Mouse (Mus musculus) bone marrow macrophage, adult 2 months (primary cell): Measurements from ENCODE around the gene Calm3. TPM values are rescaled to one million over a fixed set of nuclear protein-coding genes. Genes with fewer than 3 reads are reported as not detected.
A peak's percentile ranks its signal among the peaks of the same experiment; 100 is the strongest.

Source experiments
- H3K27ac ChIP-seq: 2 replicates; pipeline ENCODE4 v1.5.1; 2012; ENCODE audit warnings: low read depth, low read length; ENCODE audit not compliant: insufficient read depth
- H3K4me1 ChIP-seq: 2 replicates; pipeline ENCODE4 v1.6.1; 2012; ENCODE audit warnings: low read length; ENCODE audit not compliant: control insufficient read depth, insufficient read depth
- H3K4me3 ChIP-seq: 2 replicates; pipeline ENCODE4 v1.5.1; 2012; ENCODE audit warnings: mild to moderate bottlenecking, low read length, moderate library complexity; ENCODE audit not compliant: insufficient read depth
- CTCF ChIP-seq: IDR thresholded peaks from 2 replicates; pipeline ENCODE4 v1.5.1; 2012; ENCODE audit warnings: low read depth, mild to moderate bottlenecking, low read length, moderate library complexity
- POLR2A ChIP-seq: IDR thresholded peaks from 2 replicates; pipeline ENCODE4 v1.6.1; 2012; ENCODE audit warnings: mild to moderate bottlenecking, low read depth, low read length, borderline replicate concordance
- polyA plus RNA-seq: library from polyadenylated mRNA; stranded (reverse); fragments of >200 nt; gene quantifications from 2 replicates; pipeline ENCODE4 v1.2.4, GENCODE M21; 2012; ENCODE audit not compliant: missing spikeins, insufficient read depth, insufficient read length

Gene Calm3
- polyA plus RNA-seq, 1 experiment, result 373 TPM

GRCm38 (mm10) chr7:16892352-16892730 is 31.6 kb downstream of the Calm3 start:
- Histone ChIP-seq H3K4me3 (no peak overlapping the region), H3K27ac (no peak overlapping the region), H3K4me1 (0 out of 2 replicates have a peak, but pooled peaks cover 3% of the 10 kb centered on the region)
- TF ChIP-seq CTCF (no peak), POLR2A (no peak)

GRCm38 (mm10) chr7:16891641-16892351 is 32.1 kb downstream of the Calm3 start, which contains the start of gene Gng8:
Gene Gng8, plus strand, starts transcription at chr7:16891786.
- H3K4me3 ChIP-seq, result peak within 1 kb of the TSS; percentile 52
- no peak for TF ChIP-seq POLR2A
- TF ChIP-seq CTCF, result peak; percentile 59
- 0 out of 2 replicates have a peak, but pooled peaks cover 3% of the 10 kb centered on the region for H3K4me1 ChIP-seq
- H3K27ac ChIP-seq, result no peak within 1 kb of the TSS

DNA sequence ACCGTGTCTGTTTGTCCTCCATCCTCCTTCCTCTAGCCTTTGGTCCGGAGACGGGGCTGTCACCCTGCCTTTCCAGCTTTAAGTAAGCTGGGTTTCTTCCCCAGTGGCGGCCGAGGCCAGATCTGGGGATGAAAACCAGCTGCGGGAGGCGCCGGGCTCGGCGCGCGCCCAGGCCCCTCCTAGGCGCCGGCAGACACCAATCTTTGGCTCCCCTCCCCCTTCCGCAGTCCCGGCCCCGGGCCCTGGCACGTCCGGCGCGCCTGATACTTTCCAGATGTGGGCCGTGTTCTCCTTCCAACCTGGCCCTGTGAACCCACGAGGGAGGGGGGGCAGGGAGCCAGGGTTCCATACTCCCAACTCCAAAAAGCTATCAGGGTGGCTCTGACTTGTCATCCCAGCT is 33.0 kb downstream of the Calm3 start:
- Histone ChIP-seq H3K4me3 (no peak overlapping the region), H3K27ac (no peak overlapping the region), H3K4me1 (0 out of 2 replicates have a peak, but pooled peaks cover 3% of the 10 kb centered on the region)
- TF ChIP-seq POLR2A, result no peak
- no peak for TF ChIP-seq CTCF

GRCm38 (mm10) chr7:16890536-16890935 is 33.4 kb downstream of the Calm3 start:
- TF ChIP-seq POLR2A, result no peak
- no peak for TF ChIP-seq CTCF
- Histone ChIP-seq H3K27ac (no peak overlapping the region), H3K4me3 (no peak overlapping the region), H3K4me1 (0 out of 2 replicates have a peak, but pooled peaks cover 3% of the 10 kb centered on the region)

- no peak overlapping the region for H3K27ac ChIP-seq
- peaks cover 2% of the 10 kb centered on the region; the same call in 1 of the 2 replicates for H3K4me1 ChIP-seq
- H3K4me3 ChIP-seq, result no peak overlapping the region
- TF ChIP-seq POLR2A (no peak), CTCF (no peak)
Observed at GRCm38 (mm10) chr7:16885905-16886304, 38.0 kb downstream of the Calm3 start.

- Histone ChIP-seq H3K4me3 (peak overlapping the region; percentile 25; the same call in 1 of the 2 replicates), H3K4me1 (peaks cover 6% of the 10 kb centered on the region), H3K27ac (no peak overlapping the region)
- TF ChIP-seq CTCF (no peak), POLR2A (no peak)
Observed at GRCm38 (mm10) chr7:16885271-16885776, 38.6 kb downstream of the Calm3 start.

- TF ChIP-seq POLR2A, result no peak
- TF ChIP-seq CTCF, result no peak
- H3K4me3 ChIP-seq, result no peak overlapping the region
- peaks cover 8% of the 10 kb centered on the region for H3K4me1 ChIP-seq
- H3K27ac ChIP-seq, result no peak overlapping the region
Observed at GRCm38 (mm10) chr7:16884334-16884733, 39.6 kb downstream of the Calm3 start.

GRCm38 (mm10) chr7:16883162-16883561 is 40.8 kb downstream of the Calm3 start:
- Histone ChIP-seq H3K27ac (no peak overlapping the region), H3K4me1 (peaks cover 8% of the 10 kb centered on the region), H3K4me3 (no peak overlapping the region)
- no peak for TF ChIP-seq POLR2A
- no peak for TF ChIP-seq CTCF

GRCm38 (mm10) chr7:16880615-16881014 is 43.3 kb downstream of the Calm3 start:
- no peak for TF ChIP-seq POLR2A
- no peak for TF ChIP-seq CTCF
- H3K27ac ChIP-seq, result no peak overlapping the region
- no peak overlapping the region for H3K4me3 ChIP-seq
- H3K4me1 ChIP-seq, result peaks cover 8% of the 10 kb centered on the region
